Mouse (Mus musculus): ENCODE results near the gene Bbs12. TPM values are rescaled to one million over a fixed set of nuclear protein-coding genes. Genes with fewer than 3 reads are reported as not detected.

The Bbs12 gene
- polyA plus RNA-seq, 1 experiment from 2014 or later: 7.0 TPM

GRCm38 (mm10) chr3:37354737-37355136 is 42.4 kb downstream of the Bbs12 start:
- no peak overlapping the region for H3K9ac ChIP-seq (ENCODE audit: low read depth, low read length)
- H3K27me3 ChIP-seq (replicated peaks; ENCODE audit: control insufficient read depth, insufficient read depth, low read length): 0 out of 2 replicates have a peak, but pooled peaks cover 4% of the 10 kb centered on the region
- 0 out of 2 replicates have a peak, but pooled peaks cover 10% of the 10 kb centered on the region for H3K4me1 ChIP-seq (ENCODE audit: control insufficient read depth, insufficient read depth, low read length)
- WGBS: 83% methylated on average over 1 of the region's 1 CpGs
- peak overlapping the region; percentile 48; the same call in 1 of the 2 replicates for H3K27ac ChIP-seq (replicated peaks; ENCODE audit: low read depth, low read length)
- ATAC-seq (ENCODE audit: low read depth): 0 out of 2 replicates have a peak, but pooled peaks have one; percentile 7
- no peak for DNase-seq (ENCODE audit: low spot score)
- H3K9me3 ChIP-seq (ENCODE audit: control insufficient read depth, low read length): no peaks in the 10 kb centered on the region
- no peaks in the 10 kb centered on the region for H3K36me3 ChIP-seq (ENCODE audit: control insufficient read depth, insufficient read depth, low read length)
- no peak overlapping the region for H3K4me2 ChIP-seq (ENCODE audit: low read depth, low read length)
- H3K4me3 ChIP-seq (ENCODE audit: low read depth, low read length): no peak overlapping the region

- H3K36me3 ChIP-seq (ENCODE audit: control insufficient read depth, insufficient read depth, low read length): no peaks in the 10 kb centered on the region
- H3K4me2 ChIP-seq (ENCODE audit: low read depth, low read length): no peak overlapping the region
- no peak for DNase-seq (ENCODE audit: low spot score)
Measured at GRCm38 (mm10) chr3:37360729-37361128, 48.4 kb downstream of the Bbs12 start.

GRCm38 (mm10) chr3:37365144-37365543 is 52.8 kb downstream of the Bbs12 start:
- 84% methylated on average over 4 of the region's 4 CpGs for WGBS
- no peak overlapping the region for H3K9ac ChIP-seq (ENCODE audit: low read depth, low read length)
- no peaks in the 10 kb centered on the region for H3K27me3 ChIP-seq (replicated peaks; ENCODE audit: control insufficient read depth, insufficient read depth, low read length)
- H3K36me3 ChIP-seq (ENCODE audit: control insufficient read depth, insufficient read depth, low read length): no peaks in the 10 kb centered on the region
- no peaks in the 10 kb centered on the region for H3K9me3 ChIP-seq (ENCODE audit: control insufficient read depth, low read length)
- no peak overlapping the region for H3K4me2 ChIP-seq (ENCODE audit: low read depth, low read length)
- H3K4me1 ChIP-seq (ENCODE audit: control insufficient read depth, insufficient read depth, low read length): no peaks in the 10 kb centered on the region
- no peak overlapping the region for H3K4me3 ChIP-seq (ENCODE audit: low read depth, low read length)
- no peak overlapping the region for H3K27ac ChIP-seq (replicated peaks; ENCODE audit: low read depth, low read length)
- DNase-seq (ENCODE audit: low spot score): no peak
- no peak for ATAC-seq (ENCODE audit: low read depth)

More at GRCm38 (mm10) chr3:37360729-37361128, 48.4 kb downstream of the Bbs12 start:
- Histone ChIP-seq H3K27me3 (replicated peaks; ENCODE audit: control insufficient read depth, insufficient read depth, low read length) (no peaks in the 10 kb centered on the region), H3K9ac (ENCODE audit: low read depth, low read length) (no peak overlapping the region), H3K9me3 (ENCODE audit: control insufficient read depth, low read length) (no peaks in the 10 kb centered on the region), H3K4me1 (ENCODE audit: control insufficient read depth, insufficient read depth, low read length) (no peaks in the 10 kb centered on the region), H3K27ac (replicated peaks; ENCODE audit: low read depth, low read length) (no peak overlapping the region), H3K4me3 (ENCODE audit: low read depth, low read length) (no peak overlapping the region)
- WGBS: 69% methylated on average over 9 of the region's 9 CpGs
- no peak for ATAC-seq (ENCODE audit: low read depth)

GRCm38 (mm10) chr3:37365976-37366375 is 53.6 kb downstream of the Bbs12 start:
- Histone ChIP-seq H3K4me1 (ENCODE audit: control insufficient read depth, insufficient read depth, low read length) (no peaks in the 10 kb centered on the region), H3K4me2 (ENCODE audit: low read depth, low read length) (no peak overlapping the region), H3K4me3 (ENCODE audit: low read depth, low read length) (no peak overlapping the region), H3K27me3 (replicated peaks; ENCODE audit: control insufficient read depth, insufficient read depth, low read length) (no peaks in the 10 kb centered on the region), H3K9me3 (ENCODE audit: control insufficient read depth, low read length) (no peaks in the 10 kb centered on the region), H3K9ac (ENCODE audit: low read depth, low read length) (no peak overlapping the region), H3K27ac (replicated peaks; ENCODE audit: low read depth, low read length) (no peak overlapping the region), H3K36me3 (ENCODE audit: control insufficient read depth, insufficient read depth, low read length) (no peaks in the 10 kb centered on the region)
- DNase-seq (ENCODE audit: low spot score) (no peak), ATAC-seq (ENCODE audit: low read depth) (no peak)
- 39% methylated on average over 3 of the region's 3 CpGs for WGBS

- Histone ChIP-seq H3K27me3 (replicated peaks; ENCODE audit: control insufficient read depth, insufficient read depth, low read length) (no peaks in the 10 kb centered on the region), H3K9ac (ENCODE audit: low read depth, low read length) (no peak overlapping the region), H3K4me1 (ENCODE audit: control insufficient read depth, insufficient read depth, low read length) (no peaks in the 10 kb centered on the region), H3K4me3 (ENCODE audit: low read depth, low read length) (no peak overlapping the region), H3K9me3 (ENCODE audit: control insufficient read depth, low read length) (no peaks in the 10 kb centered on the region), H3K36me3 (ENCODE audit: control insufficient read depth, insufficient read depth, low read length) (no peaks in the 10 kb centered on the region), H3K27ac (replicated peaks; ENCODE audit: low read depth, low read length) (no peak overlapping the region), H3K4me2 (ENCODE audit: low read depth, low read length) (no peak overlapping the region)
- WGBS: 67% methylated on average over 4 of the region's 4 CpGs
- ATAC-seq (ENCODE audit: low read depth) (no peak), DNase-seq (ENCODE audit: low spot score) (no peak)
Measured at GRCm38 (mm10) chr3:37366381-37367053, 54.2 kb downstream of the Bbs12 start.

GRCm38 (mm10) chr3:37370407-37370806 is 58.1 kb downstream of the Bbs12 start:
- no peaks in the 10 kb centered on the region for H3K27me3 ChIP-seq (replicated peaks; ENCODE audit: control insufficient read depth, insufficient read depth, low read length)
- H3K4me2 ChIP-seq (ENCODE audit: low read depth, low read length): no peak overlapping the region
- no peaks in the 10 kb centered on the region for H3K9me3 ChIP-seq (ENCODE audit: control insufficient read depth, low read length)
- H3K27ac ChIP-seq (replicated peaks; ENCODE audit: low read depth, low read length): no peak overlapping the region
- no peaks in the 10 kb centered on the region for H3K4me1 ChIP-seq (ENCODE audit: control insufficient read depth, insufficient read depth, low read length)
- WGBS: 65% methylated on average over 4 of the region's 4 CpGs
- no peak overlapping the region for H3K9ac ChIP-seq (ENCODE audit: low read depth, low read length)
- H3K36me3 ChIP-seq (ENCODE audit: control insufficient read depth, insufficient read depth, low read length): no peaks in the 10 kb centered on the region
- H3K4me3 ChIP-seq (ENCODE audit: low read depth, low read length): no peak overlapping the region
- ATAC-seq (ENCODE audit: low read depth): no peak
- DNase-seq (ENCODE audit: low spot score): no peak

Other genes starting within 250 kb of the Bbs12 start
- gene Adad1, start 249.0 kb upstream of the Bbs12 start, polyA plus RNA-seq (2014; fragmentation: Nextera tagmentation; extraction: Ambion mirVana): 0.51 and 1.0 TPM in 2 replicates
- 0.28 and 0.75 TPM in 2 replicates for gene Il2, start 186.6 kb upstream of the Bbs12 start, polyA plus RNA-seq (2014; fragmentation: Nextera tagmentation; extraction: Ambion mirVana)
- not detected in 2 replicates for gene Il21, start 79.9 kb upstream of the Bbs12 start, polyA plus RNA-seq (2014; fragmentation: Nextera tagmentation; extraction: Ambion mirVana)
- 2.3 and 3.5 TPM in 2 replicates for gene Cetn4, start 154 bp downstream of the Bbs12 start, polyA plus RNA-seq (2014; fragmentation: Nextera tagmentation; extraction: Ambion mirVana)
- gene Fgf2, start 35.8 kb downstream of the Bbs12 start, polyA plus RNA-seq (2014; fragmentation: Nextera tagmentation; extraction: Ambion mirVana): 5.5 and 6.0 TPM in 2 replicates
- gene Spata5, start 107.3 kb downstream of the Bbs12 start, polyA plus RNA-seq (2014; fragmentation: Nextera tagmentation; extraction: Ambion mirVana): 29.0 and 32.9 TPM in 2 replicates
- 4.7 and 6.7 TPM in 2 replicates for gene Nudt6, start 107.7 kb downstream of the Bbs12 start, polyA plus RNA-seq (2014; fragmentation: Nextera tagmentation; extraction: Ambion mirVana)

Data from embryonic facial prominence, embryonic 14.5 days (tissue).